Mouse (Mus musculus) lung, postnatal 0 days (tissue): ENCODE measurements around the gene Ralgapa1. TPM values are rescaled to one million over a fixed set of nuclear protein-coding genes. Genes with fewer than 3 reads are reported as not detected.
"Not testable (repeated sequence)": the region's sequence is repeated elsewhere in the genome, so short reads cannot be mapped to it uniquely, and the experiment has no call there.

Experiments
- ATAC-seq: fragments of 200-750 bp; cut with Nextera tagmentation; 2 replicates; pipeline ENCODE4 v1.8.0; 2017; ENCODE audit warnings: moderate library complexity
- DNase-seq: peaks from one replicate; pipeline ENCODE4 v3.0.0-alpha.2; 2016; ENCODE audit warnings: low spot score
- H3K27ac ChIP-seq: fragments of 300-500 bp; sonication (generic); 2 replicates; pipeline ENCODE4 v1.5.1; 2014; ENCODE audit warnings: antibody characterized with exemption, mild to moderate bottlenecking, low read length, mixed read lengths
- H3K27me3 ChIP-seq: fragments of 300-500 bp; sonication (generic); replicated peaks from 2 replicates; pipeline ENCODE4 v1.6.1; 2014; ENCODE audit warnings: low read length, mixed read lengths; ENCODE audit not compliant: insufficient read depth
- H3K36me3 ChIP-seq: fragments of 300-500 bp; sonication (generic); 2 replicates; pipeline ENCODE4 v1.6.1; 2014; ENCODE audit warnings: low read length, mixed read lengths; ENCODE audit not compliant: insufficient read depth
- H3K4me1 ChIP-seq: fragments of 300-500 bp; sonication (generic); 2 replicates; pipeline ENCODE4 v1.6.1; 2014; ENCODE audit warnings: antibody characterized with exemption, low read depth, low read length, mixed read lengths; ENCODE audit not compliant: insufficient read depth
- H3K4me2 ChIP-seq: fragments of 300-500 bp; sonication (generic); replicated peaks from 2 replicates; pipeline ENCODE4 v1.6.1; 2014; ENCODE audit warnings: low read depth, mild to moderate bottlenecking, low read length, moderate library complexity, mixed read lengths
- H3K4me3 ChIP-seq: fragments of 300-500 bp; sonication (generic); 2 replicates; pipeline ENCODE4 v1.5.1; 2014; ENCODE audit warnings: low read depth, low read length
- H3K9ac ChIP-seq: fragments of 300-500 bp; sonication (generic); replicated peaks from 2 replicates; pipeline ENCODE4 v1.6.1; 2014; ENCODE audit warnings: low read depth, mild to moderate bottlenecking
- H3K9me3 ChIP-seq: fragments of 300-500 bp; sonication (generic); 2 replicates; pipeline ENCODE4 v1.6.1; 2016; ENCODE audit warnings: low read length, mixed read lengths
- CTCF ChIP-seq: IDR thresholded peaks from 2 replicates; pipeline ENCODE4 v1.5.1; 2016; ENCODE audit warnings: antibody characterized with exemption, mild to moderate bottlenecking
- EP300 ChIP-seq: IDR thresholded peaks from 2 replicates; pipeline ENCODE4 v1.6.1; 2016; ENCODE audit warnings: antibody characterized with exemption, mild to moderate bottlenecking, control low read depth
- WGBS: fragments of 180-500 bp; shearing (Covaris S2); extraction: QIAGEN DNeasy Blood & Tissue Kit; methylation state at CpG from one replicate; pipeline ENCODE4 v1.1.7; 2014; 5-methylcytosine and 5-hydroxymethylcytosine counted together
- polyA plus RNA-seq: library from polyadenylated mRNA; unstranded; fragments of >200 nt; fragmentation: Nextera tagmentation; extraction: Ambion mirVana; gene quantifications from 2 replicates; pipeline ENCODE4 v1.2.1, GENCODE M21; 2015

Ralgapa1 gene
- polyA plus RNA-seq, 1 experiment from 2014 or later: 10.9 TPM

DNA sequence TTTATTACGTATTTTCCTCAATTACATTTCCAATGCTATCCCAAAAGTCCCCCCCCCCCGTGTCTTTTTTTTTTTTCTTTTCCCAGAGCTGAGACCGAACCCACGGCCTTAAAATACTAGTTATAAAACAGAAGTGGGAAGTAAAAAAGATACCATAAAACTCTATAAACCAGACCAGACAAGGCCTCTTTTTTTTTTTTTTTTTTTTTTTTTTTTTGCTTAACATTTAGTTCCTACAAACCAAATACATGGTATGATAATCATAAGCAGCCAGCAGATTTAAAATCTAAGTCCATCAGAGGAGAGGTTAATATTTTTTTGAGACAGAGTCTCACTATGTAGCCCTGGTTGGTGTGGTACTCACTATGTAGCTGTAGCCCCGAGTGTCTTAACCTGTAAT, 4.5 kb downstream of the Ralgapa1 start:
- ATAC-seq (no peak), DNase-seq (no peak)
- Histone ChIP-seq H3K9ac (no peak overlapping the region), H3K9me3 (no peaks in the 10 kb centered on the region), H3K4me2 (no peak overlapping the region), H3K36me3 (no peaks in the 10 kb centered on the region), H3K27ac (no peak overlapping the region), H3K4me1 (peaks cover 2% of the 10 kb centered on the region; the same call in 1 of the 2 replicates), H3K27me3 (no peaks in the 10 kb centered on the region), H3K4me3 (no peak overlapping the region)
- 91% methylated on average over 5 of the region's 5 CpGs for WGBS
- TF ChIP-seq CTCF (no peak), EP300 (no peak)

DNA sequence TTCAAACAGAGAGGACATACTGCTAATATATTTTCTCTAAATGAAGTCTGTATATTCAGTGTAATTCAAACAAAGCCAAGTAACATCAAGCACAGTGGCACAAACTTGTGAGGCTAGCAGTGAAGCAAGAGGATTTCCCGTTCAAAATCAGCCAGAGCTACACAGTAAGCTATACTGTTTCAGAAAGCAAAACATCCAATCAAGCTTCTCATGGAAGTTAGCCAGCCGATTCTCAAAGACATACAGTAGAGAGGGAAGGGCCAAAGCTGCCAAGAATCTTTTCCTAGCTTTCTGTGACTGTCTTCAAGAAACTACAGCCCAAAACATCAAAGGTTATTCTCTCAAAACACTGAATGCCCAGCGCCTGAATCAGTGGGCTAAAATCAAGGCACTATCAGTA, 15.9 kb downstream of the Ralgapa1 start:
- no peaks in the 10 kb centered on the region for H3K9me3 ChIP-seq
- H3K36me3 ChIP-seq: no peaks in the 10 kb centered on the region
- DNase-seq (peak; percentile 44), ATAC-seq (no peak)
- no peaks in the 10 kb centered on the region for H3K4me1 ChIP-seq
- TF ChIP-seq CTCF: no peak
- TF ChIP-seq EP300: no peak
- H3K4me3 ChIP-seq: no peak overlapping the region
- H3K27ac ChIP-seq: no peak overlapping the region
- H3K9ac ChIP-seq: no peak overlapping the region
- no peaks in the 10 kb centered on the region for H3K27me3 ChIP-seq
- whole genome bisulfite sequencing: 33% methylated on average over 3 of the region's 3 CpGs
- no peak overlapping the region for H3K4me2 ChIP-seq

DNA sequence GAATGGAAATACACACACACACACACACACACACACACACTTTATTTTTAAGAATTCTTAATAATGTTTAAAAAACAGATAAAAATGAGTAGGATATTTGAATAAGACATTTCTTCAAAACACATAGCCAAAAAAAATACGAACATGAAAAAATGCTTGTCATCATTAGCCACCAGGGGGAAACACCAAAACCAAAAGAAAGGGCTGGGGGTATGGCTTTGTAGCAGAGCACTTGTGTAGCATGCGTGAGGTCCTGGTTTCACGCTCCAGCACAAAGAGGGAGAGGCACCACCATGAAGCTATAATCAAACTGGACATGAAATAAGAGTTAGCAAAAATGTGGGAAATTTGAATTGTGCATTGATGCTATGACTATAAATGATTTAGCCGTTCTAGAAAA, 19.8 kb downstream of the Ralgapa1 start:
- 85% methylated on average over 4 of the region's 4 CpGs for WGBS
- no peaks in the 10 kb centered on the region for H3K9me3 ChIP-seq

DNA sequence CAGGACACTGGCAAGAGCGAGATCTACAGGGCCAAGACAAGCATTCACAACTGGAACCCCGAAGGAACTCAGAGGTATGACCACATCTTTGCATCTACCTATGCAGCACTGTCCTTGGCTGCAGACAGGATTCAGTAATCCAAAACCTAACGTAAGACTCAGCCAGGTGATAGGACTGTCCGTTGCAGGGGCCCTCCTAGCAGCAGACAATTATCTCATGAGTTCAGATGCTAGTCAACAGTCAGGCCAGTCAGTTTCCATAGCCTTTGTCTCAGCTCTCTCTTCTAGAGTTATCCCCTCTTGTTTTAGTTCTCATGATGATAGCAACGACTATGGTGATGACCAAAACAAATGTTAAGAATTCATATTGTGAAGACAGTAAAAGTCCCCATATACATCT, 20.8 kb downstream of the Ralgapa1 start:
- DNase-seq: no peak
- Histone ChIP-seq H3K4me1 (no peaks in the 10 kb centered on the region), H3K27ac (no peak overlapping the region), H3K9ac (no peak overlapping the region), H3K4me2 (no peak overlapping the region), H3K27me3 (no peaks in the 10 kb centered on the region), H3K4me3 (no peak overlapping the region), H3K36me3 (no peaks in the 10 kb centered on the region), H3K9me3 (no peaks in the 10 kb centered on the region)
- 85% methylated on average over 5 of the region's 5 CpGs for WGBS
- no peak for TF ChIP-seq EP300
- TF ChIP-seq CTCF: no peak
- ATAC-seq: no peak

More for the DNA sequence above, 19.8 kb downstream of the Ralgapa1 start:
- H3K4me3 ChIP-seq: no peak overlapping the region
- H3K36me3 ChIP-seq: no peaks in the 10 kb centered on the region
- TF ChIP-seq EP300: no peak
- H3K9ac ChIP-seq: no peak overlapping the region
- ATAC-seq (no peak), DNase-seq (no peak)
- H3K4me1 ChIP-seq: no peaks in the 10 kb centered on the region
- H3K4me2 ChIP-seq: no peak overlapping the region
- H3K27me3 ChIP-seq: no peaks in the 10 kb centered on the region
- no peak overlapping the region for H3K27ac ChIP-seq

DNA sequence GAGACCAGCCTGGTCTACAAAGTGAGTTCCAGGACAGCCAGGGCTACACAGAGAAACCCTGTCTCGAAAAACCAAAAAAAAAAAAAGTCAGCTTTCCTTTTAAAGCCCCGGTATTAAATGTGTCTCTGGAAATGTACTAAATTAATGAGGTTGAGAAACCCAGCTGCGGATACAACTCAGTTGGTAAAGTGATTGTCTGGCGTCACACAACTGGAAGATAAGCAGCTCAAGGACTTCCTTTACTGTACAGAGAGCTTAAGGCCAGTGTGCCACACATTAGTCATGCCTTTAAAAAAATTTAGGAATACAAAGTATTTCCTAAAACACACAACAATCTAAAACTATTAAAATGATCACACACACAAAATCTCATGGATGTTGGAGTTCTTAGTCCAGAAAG, 22.2 kb downstream of the Ralgapa1 start:
- Histone ChIP-seq H3K27me3 (no peaks in the 10 kb centered on the region), H3K36me3 (no peaks in the 10 kb centered on the region), H3K9me3 (no peaks in the 10 kb centered on the region), H3K4me3 (no peak overlapping the region), H3K4me1 (no peaks in the 10 kb centered on the region), H3K4me2 (no peak overlapping the region), H3K27ac (no peak overlapping the region), H3K9ac (no peak overlapping the region)
- TF ChIP-seq EP300: no peak
- no peak for TF ChIP-seq CTCF
- DNase-seq (no peak), ATAC-seq (no peak)
- WGBS: 69% methylated on average over 4 of the region's 4 CpGs

DNA sequence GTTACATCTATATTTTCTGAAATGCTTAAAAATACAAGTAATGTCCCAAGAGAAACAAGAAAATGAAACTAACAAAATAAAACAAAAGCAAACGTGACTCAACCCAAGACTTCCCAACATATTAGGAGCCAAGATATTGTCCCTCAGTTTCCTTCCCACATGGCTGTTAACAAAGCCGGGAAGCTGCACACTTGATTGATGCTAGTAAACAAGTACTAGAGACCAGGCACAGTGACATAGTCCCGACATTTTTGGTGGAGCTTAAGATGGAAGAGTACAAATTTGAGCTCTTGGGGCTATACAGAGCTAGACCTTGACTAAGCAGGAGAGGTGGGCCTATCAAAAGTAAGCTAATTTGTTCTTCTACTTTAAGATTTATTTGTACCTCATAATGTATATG, 23.9 kb downstream of the Ralgapa1 start:
- no peaks in the 10 kb centered on the region for H3K36me3 ChIP-seq
- peak; percentile 52; the same call in 1 of the 2 replicates for ATAC-seq
- H3K9ac ChIP-seq: no peak overlapping the region
- no peak overlapping the region for H3K4me3 ChIP-seq
- TF ChIP-seq CTCF (no peak), EP300 (no peak; the same call in 1 of the 2 replicates)
- no peaks in the 10 kb centered on the region for H3K27me3 ChIP-seq
- DNase-seq: peak; percentile 23
- no peaks in the 10 kb centered on the region for H3K9me3 ChIP-seq
- H3K4me2 ChIP-seq: no peak overlapping the region
- 49% methylated on average over 3 of the region's 3 CpGs for WGBS
- H3K4me1 ChIP-seq: no peaks in the 10 kb centered on the region
- no peak overlapping the region for H3K27ac ChIP-seq

DNA sequence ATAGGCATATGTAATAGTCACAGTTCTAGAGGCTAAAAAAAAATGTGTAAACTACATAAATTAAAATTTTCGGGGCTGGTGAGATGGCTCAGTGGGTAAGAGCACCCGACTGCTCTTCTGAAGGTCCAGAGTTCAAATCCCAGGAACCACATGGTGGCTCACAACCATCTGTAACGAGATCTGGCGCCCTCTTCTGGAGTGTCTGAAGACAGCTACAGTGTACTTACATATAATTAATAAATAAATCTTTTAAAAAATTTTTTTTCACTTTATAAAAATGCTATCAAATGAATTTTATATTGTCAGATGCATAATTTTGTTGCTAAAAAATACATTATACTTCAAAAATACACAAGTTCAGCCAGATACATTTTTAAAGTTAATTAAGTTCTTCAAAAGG, 26.5 kb downstream of the Ralgapa1 start:
- H3K27ac ChIP-seq, H3K9ac ChIP-seq, H3K4me1 ChIP-seq, H3K4me2 ChIP-seq, H3K4me3 ChIP-seq, ATAC-seq, H3K27me3 ChIP-seq, H3K36me3 ChIP-seq, DNase-seq, H3K9me3 ChIP-seq: not testable (repeated sequence)
- 79% methylated on average over 4 of the region's 4 CpGs for whole genome bisulfite sequencing
